Mouse (Mus musculus): ENCODE measurements around the gene Ccdc149. TPM values are rescaled to one million over a fixed set of nuclear protein-coding genes. Genes with fewer than 3 reads are reported as not detected.

Gene Ccdc149
- total RNA-seq, 2 experiments from 2014 or later, result 5.3 to 6.9 TPM

DNA sequence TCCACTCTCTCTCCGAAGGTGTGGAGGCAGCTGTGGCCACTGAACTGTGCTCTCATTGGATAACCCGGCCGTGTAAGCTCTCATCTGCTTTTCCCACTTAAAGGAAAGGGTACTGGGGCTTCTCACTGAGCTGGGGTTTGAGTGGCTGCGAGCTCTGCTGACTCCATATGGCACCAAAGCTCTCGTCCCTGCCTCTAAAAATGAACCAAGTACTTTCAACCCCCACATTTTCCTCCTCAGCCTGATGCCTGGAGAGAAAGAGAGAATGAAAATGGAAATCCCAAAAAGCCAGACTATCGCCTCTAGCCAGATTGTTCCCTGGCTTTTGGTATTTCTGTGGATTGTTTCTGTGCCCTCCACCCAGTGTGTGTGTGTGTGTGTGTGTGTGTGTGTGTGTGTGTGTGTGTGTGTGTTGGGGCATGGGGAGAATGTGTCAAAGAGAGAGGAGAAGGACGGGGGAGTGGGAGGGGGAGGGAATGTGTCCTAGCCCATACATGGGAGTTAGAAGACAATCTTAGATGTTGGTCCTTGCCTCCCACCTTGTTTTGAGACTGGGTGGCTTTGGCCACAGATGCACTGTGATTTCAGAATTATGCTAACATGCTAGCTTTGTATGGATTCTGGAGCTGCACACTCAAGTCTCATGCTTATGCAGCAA lies 83.1 kb downstream of the Ccdc149 start:
- intact Hi-C loops (cut with DNase I), result no loop called here

DNA sequence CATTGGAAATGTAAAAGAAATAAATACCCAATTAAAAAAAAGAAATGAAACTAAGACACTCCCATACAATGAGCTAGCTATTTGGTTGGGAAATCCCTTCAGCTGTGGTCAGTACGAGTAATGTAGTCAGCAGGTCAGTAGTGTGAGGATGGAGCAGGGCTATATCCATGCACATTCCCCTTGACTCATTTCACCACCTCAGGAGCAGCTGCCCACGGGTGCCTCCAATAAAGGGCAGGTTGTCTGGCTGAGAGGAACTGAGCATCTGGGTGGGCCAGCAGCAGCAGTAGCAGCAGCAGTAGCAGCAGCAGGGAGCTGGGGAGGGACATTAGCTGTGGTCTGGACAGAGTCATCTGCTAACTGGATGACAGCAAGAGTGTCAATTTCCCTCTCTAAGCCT lies 85.3 kb downstream of the Ccdc149 start:
- intact Hi-C loops (cut with DNase I), result no loop called here
- DNase-seq, result no peak

More for the DNA sequence above, 83.1 kb downstream of the Ccdc149 start:
- no peak for DNase-seq

DNA sequence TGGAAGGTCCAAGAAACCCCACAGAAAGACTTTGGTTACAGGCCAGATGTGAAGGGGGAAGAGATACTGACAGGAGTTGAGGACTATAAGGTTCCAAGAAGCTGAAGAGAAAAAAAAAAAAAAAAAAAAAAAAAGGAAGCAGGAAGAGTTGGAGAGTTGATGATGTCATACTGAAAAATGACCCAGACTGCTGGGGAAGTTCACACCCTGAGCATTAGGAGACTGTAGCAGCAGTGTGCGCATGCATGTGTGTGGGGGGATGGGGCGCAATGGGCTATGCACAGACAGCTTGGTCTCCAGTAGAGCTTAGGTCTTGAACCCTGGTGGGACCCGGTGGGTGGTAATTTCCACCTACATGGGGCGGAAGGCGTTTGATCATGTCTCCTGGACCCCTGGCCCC lies 87.6 kb downstream of the Ccdc149 start:
- DNase-seq, result no peak
- intact Hi-C loops (cut with DNase I), result no loop called here

DNA sequence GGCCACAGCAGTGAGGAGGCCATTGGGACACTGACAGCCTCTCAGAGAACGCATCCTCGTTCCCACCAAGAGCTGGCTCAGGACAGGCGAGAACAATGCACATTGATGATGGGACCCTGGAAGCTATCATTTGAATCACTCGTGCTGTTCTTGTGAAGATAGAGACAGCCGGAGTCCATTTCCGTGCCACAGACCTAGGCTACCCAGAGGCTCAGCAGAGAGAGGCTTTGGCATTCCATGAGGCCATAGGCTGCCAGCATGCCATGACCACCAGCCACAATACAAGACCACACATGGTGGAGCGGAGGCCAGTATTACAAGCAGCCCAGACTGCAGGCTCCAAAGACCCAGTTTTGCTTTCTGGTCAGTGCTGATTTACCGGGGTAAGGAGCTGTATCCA lies 88.5 kb downstream of the Ccdc149 start:
- no peak for DNase-seq
- intact Hi-C loops (cut with DNase I), result no loop called here

DNA sequence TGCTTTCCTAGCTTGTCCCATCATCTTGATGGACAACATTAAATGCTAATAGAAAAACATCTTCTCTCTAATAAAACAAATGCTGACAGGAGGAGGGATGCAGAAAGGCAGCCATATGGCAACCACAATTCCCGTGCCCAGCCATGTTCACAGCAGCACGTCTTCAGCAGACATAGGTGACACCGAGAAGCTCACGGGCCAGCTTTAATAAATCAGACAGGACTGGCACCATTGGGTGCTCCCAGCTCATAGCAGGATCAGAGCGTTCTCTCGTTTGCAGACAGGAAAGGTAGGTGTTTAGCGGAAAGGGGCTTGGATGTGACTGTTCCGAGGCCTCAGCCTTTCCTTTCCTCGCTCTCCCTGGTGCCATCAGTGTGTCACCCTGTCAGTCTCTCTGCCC lies 95.5 kb downstream of the Ccdc149 start:
- no peak for DNase-seq
- intact Hi-C loops (cut with DNase I), result no loop called here

DNA sequence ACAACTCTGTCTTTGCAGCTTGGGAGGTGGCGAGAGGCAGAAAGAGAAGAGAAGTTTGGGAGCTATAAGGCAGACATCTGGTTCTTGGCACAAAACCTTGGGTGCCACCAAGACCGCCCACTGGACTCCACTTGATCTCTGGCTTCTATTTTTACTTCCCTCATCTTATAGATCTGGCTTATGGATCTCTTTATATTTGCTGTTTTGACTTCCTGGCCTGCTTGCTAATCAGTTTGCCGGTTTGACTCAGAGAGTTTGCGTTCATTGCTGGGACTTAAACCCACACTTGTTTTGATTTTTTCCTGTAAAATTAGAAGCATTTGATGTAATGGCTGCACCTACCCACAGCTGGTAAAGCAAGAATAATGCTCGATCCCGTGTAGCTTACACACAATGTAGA lies 100.4 kb downstream of the Ccdc149 start:
- DNase-seq, result no peak
- intact Hi-C loops (cut with DNase I), result no loop called here

DNA sequence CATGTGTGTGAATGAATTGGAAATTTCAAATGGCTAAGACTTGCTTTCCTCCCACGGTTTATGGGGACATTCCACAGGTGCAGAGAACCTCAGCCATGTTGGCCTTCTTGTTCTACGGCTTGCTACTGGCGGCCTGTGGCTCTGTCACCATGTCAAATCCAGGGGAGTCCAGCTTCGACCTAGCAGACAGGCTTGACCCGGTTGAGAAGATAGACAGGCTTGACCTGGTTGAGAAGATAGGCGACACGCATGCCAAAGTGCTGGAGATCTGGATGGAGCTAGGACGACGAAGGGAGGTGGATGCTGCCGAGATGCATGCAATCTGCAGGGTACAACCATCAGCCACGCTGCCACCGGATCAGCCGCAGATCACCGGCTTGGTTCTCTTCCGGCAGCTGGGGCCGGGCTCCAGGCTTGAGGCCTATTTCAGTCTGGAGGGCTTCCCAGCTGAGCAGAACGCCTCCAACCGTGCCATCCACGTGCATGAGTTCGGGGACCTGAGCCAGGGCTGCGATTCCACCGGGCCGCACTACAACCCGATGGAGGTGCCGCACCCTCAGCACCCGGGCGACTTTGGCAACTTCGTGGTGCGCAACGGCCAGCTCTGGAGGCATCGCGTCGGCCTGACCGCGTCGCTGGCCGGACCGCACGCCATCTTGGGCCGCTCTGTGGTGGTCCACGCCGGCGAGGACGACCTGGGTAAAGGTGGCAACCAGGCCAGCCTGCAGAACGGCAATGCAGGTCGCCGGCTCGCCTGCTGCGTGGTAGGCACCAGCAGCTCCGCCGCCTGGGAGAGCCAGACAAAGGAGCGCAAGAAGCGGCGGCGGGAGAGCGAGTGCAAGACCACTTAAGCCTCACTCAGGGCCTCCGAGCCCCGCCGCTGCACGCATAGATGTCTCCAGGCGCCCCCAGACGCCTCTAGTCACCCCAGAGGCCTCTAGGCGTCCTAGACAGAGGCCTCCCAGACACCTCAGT lies 103.2 kb downstream of the Ccdc149 start:
- intact Hi-C loops (cut with DNase I), result no loop called here
- DNase-seq, result peak; percentile 20 to 37

DNA sequence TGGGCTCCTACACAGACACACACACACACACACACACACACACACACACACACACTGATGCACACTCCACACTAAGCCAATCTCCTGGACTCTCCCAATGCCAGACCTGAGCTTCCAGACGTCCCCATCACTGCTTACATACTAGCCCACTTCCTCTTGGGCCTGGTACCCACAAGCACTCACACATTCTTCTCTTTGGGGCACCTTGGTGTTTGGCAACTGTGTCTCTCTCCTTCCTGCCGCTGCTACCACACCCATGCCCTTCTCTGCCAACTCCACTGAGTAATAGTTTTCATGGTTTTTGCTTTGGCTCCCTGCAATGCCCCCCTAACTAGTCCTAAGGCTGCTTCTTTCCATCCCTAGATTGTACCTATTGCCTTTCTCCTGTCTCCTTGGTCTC lies 104.7 kb downstream of the Ccdc149 start:
- intact Hi-C loops (cut with DNase I), result no loop called here
- no peak for DNase-seq

DNA sequence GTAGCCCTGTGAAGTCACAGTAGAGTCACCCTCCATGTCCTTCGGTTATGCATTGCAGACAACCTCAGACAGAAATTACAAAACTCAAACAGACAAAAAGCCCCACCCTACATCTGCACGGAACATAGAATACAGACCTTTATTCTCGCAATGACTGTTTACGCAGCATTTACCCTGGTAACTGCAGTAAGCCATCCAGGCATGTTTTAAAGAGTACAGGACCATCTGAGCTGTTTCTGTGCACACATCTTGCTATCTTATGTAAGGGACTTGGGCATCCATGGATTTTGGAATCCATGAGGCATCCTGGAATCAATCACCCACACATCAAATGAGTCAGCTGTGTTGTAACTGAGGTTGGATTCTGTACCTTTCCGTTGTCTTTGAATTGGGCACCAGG lies 105.4 kb downstream of the Ccdc149 start:
- intact Hi-C loops (cut with DNase I), result no loop called here
- no peak for DNase-seq

DNA sequence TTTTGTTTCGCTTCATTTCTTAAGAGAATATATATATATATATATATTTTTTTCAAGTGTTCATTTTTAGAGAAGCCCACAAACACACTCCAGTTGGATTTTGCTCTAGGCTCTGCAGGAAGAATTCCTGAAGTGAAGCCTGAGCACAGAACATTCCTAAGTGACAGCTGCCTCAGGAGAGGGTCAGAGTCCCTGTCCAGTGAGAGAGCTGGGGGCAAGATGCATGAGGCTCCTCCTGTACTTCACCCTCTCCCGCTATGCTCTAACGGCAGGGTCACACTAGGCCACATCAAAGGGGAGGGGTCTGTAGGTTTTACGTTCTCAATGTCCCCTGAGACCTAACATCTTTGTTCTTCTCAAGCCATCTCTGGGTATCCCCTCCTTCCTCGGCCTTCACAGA lies 106.8 kb downstream of the Ccdc149 start:
- DNase-seq, result no peak
- intact Hi-C loops (cut with DNase I), result no loop called here

DNA sequence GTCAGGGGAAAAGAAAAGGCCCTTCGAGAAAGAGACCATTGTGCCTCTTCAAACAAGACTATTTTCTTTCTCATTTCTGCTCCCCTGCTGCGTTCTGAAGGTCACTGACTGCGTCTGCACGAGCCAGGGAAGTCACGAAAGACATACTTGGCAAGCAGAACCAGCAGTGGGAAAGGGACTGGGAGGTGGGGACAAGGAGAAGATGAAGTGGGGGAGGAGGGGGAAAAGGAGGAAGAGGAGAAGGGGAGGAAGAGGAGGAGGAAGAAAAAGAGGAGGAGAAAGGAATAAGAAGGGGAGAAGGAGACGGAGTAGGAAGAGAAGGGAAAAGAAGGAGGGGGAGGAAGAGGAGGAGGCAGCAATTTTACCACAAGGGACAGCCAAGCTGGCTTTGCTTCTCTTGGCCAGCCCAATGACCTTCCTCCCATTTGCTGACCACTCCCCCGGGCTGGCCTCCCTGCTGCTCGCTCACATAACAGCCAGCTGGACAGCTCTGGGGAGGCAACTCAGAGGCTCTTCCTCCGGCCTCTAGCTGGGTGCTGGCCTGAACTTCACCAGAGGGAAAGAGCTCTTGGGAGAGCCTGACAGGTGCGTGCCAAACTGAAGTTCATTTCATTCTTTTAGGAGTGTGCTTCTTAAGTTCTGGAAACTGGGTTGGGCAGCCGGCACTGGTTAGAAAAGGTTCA lies 107.7 kb downstream of the Ccdc149 start, which contains the start of gene Sod3:
TSS of gene Sod3 (plus strand) at position 324 of the 683 bp plus-strand sequence.
- intact Hi-C loops (cut with DNase I), result no loop called here
- DNase-seq, result peak; percentile 76

DNA sequence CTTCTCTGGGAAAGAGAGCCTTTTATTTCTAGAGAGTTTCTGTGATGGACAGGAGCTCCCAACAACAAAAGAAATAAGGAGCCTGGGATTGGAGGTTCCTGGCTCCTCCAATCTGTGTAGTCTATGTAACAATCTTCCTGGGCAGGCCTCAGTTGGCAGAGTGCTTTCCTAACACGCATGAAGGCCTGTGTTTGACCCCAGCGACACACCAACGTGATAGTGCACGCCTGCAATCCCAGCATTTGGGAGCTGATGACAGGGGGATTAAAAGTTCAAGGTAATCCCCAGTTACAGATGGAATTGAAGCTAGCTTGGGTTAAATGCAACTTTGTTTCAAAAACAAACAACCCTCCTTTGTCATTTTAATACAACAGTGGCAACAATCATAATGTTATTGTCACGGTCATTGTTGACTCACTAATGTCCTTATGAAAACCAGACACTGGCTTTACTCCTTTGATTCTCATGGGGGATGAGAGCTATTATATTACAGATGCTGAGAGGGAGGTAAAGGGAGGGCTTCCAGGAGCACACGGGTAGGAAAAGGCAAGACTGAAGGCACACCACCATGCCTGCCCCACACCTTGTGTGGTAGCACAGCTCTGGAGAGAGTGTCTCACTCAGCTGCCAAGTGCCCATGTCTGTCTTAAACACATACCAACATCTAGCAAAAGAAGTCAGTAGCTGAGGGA lies 108.4 kb downstream of the Ccdc149 start:
- DNase-seq, result no peak
- intact Hi-C loops (cut with DNase I), result no loop called here

DNA sequence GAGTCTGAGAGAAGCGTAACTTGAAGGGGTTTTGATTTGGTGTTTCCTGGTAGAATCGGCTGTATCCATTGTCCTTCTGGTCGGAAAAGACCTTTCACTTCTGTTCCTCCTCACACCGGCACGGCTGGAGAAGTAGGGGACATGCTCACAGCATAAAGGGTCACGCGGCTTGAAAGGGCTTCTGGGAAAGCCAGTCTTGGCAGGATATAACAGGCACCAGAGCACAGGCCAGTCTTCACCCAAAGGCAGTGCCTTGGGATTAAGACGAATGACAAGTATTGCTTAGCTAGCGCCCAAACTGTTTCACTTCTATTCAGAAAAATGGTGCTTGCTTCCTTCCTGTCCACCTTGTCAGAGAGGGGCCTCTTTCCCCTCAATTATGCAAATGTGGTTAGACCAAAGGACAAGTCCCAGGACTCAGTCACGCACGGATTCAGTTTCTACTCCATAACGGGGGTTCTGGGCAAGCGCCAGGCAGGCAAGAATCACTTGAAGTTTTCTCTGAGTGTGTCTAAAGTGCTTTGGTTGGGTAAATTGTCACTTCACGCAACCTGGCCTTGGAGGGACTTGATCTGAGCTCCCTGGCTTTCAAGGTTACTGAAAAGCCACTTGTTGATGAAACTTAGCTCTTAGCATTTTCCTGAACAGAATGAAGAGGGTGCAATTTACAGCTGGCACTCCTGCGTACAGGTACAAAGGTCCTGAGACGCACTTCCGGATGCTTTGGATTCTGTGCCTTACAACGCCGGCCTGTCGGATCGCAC lies 110.9 kb downstream of the Ccdc149 start:
- intact Hi-C loops (cut with DNase I), result loop anchor here (2.0 kb wide), 1 partner anchor 28 kb away; no protein-coding TSS in a partner anchor
- no peak for DNase-seq

DNA sequence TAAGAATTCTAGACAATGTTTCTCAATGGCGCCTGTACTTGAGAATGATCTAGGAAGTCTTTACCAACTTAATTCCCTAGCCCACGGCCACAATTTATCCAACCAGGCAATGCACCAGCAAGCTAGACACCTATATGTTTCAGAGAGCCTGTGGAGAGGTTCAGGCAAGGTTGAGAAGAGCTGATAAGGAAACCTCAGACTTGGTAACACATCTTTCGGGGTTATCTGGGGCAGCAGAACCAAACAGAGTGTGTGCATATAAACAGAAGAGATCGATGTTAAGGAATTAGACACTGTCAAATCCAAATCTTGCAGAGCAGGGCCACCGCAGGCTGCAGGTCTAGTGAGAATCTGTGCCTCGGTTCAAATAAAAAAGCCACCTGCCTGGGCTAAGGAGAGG lies 113.2 kb downstream of the Ccdc149 start:
- intact Hi-C loops (cut with DNase I), result no loop called here
- DNase-seq, result no peak

DNA sequence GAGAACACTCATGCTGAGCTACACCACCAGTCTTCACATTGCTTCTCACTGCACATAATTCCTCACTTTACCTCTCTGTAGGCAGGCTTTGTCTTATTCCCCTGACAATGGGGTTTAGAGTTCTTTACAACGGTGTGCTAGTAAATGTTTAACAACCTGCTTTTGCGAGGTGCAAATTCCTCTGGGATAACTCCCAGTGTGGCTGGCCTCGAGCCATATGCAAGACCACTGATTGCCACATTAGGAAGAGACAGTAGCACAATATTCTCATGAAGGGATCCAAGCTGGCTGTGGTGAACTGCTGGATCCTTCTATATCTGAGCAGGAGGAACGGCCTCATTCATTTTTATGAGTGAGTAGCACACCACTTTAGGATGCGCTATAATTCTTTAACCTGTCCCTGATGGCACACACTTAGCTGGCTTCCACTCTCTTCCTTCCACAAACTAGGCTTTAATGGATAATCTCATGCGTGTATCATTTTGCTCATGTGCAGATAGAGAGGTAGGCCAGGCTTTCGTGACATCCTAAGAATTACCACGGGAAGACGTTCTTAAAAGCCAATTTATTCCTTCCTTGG lies 114.1 kb downstream of the Ccdc149 start:
- no peak for DNase-seq
- intact Hi-C loops (cut with DNase I), result no loop called here

DNA sequence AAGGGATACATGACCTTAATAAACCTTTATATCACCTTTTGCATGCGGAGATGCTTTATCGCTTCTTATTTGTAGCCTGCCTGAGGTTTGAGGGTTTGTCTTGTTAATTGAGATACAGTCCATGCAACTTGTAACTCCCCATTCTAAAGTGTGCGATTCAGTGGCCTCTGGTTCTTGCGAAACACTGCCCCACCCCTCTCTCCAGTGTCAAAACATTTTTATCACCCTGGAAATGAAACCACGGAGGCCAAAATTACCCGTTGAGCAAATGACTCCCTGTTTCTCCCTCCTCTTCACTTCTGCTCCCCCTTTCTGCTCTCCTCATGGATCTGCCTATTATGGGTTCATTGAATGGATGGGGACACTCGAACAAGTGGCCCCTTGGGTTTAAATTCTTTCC lies 115.7 kb downstream of the Ccdc149 start:
- peak in 1 of 2 experiments; percentile 19 for DNase-seq
- intact Hi-C loops (cut with DNase I), result no loop called here

DNA sequence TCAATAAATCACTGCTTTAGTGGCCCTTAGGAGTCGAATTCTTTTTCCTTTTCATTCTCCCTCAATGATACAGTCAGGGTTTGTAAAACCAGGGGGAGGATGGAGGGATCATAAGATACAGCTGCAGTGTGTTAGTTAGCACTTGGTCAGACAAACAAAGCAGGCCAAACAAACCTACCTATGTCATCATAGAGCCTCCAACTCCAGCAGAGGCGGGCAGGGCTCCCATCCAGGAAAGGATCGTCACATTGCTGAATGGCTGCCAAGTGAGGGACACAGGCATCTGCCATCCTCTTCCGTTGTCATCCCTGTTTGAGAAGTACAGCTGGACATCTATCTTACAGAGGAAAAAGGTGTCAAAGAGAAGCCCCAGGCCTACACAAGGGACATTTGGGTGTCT lies 116.9 kb downstream of the Ccdc149 start:
- intact Hi-C loops (cut with DNase I), result no loop called here
- DNase-seq, result no peak

DNA sequence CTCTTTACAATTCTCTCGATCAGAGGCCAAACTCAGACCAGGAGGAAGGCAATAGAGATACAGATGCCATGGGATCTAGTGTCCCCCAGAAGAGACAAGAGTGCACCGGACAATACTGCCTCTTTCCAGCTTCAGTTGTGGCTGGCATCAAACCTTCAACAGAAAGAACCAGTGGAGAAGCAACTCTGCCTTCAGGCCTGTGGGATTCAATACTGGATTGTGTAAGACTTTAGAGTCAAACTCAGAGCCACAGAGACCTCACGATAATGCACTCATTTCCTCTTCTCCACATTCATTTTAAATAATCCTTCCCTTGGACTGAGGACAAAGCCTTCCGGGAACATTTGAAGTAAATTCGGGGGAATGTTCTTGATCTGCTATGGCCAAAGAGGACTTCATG lies 118.6 kb downstream of the Ccdc149 start:
- DNase-seq, result no peak
- intact Hi-C loops (cut with DNase I), result no loop called here

DNA sequence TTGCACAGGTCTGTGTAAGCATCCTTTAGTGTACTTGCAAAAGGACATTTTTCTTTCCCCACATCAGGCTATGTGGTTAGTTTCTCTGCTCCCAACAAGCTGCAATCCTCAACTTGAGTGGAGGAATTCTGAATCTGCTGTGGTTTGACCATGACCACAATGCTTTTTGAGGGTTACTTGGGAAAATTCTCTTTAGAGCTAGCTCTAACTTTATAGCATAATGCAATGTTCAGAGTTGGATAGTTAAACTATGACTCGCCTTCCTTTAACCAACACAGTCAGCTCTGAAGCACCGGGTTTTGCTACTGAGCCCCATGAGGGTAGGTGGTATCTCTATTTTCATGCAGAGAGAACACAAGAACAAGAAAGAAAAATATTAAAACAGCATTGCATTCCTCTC lies 119.8 kb downstream of the Ccdc149 start:
- DNase-seq, result no peak
- intact Hi-C loops (cut with DNase I), result no loop called here

All from heart, postnatal 14 days (tissue).